Mouse (Mus musculus): ENCODE measurements around the gene Tmem164. TPM values are rescaled to one million over a fixed set of nuclear protein-coding genes. Genes with fewer than 3 reads are reported as not detected.
A peak's percentile ranks its signal among the peaks of the same experiment; 100 is the strongest.
"Not testable (repeated sequence)": the region's sequence is repeated elsewhere in the genome, so short reads cannot be mapped to it uniquely, and the experiment has no call there.

The Tmem164 gene
- 54.6 and 54.8 TPM in 2 replicates for polyA plus RNA-seq (2016; fragmentation: Nextera tagmentation; extraction: Ambion mirVana)

- H3K4me2 ChIP-seq (replicated peaks), result peak within 1 kb of the TSS; percentile 60
- peak within 1 kb of the TSS; percentile 90 for H3K27ac ChIP-seq
- H3K4me3 ChIP-seq, result peak within 1 kb of the TSS; percentile 64
- ATAC-seq (ENCODE audit: low FRiP score), result peak; percentile 86
- H3K4me1 ChIP-seq, result peaks cover 13% of the 10 kb centered on the region
- peak within 1 kb of the TSS; percentile 77 for H3K9ac ChIP-seq
- H3K36me3 ChIP-seq, result no peaks in the 10 kb centered on the region
- no peaks in the 10 kb centered on the region for H3K9me3 ChIP-seq (replicated peaks)
- 16% methylated on average over 15 of the region's 38 CpGs for WGBS
- H3K27me3 ChIP-seq, result peaks cover 43% of the 10 kb centered on the region
Measured at GRCm38 (mm10) chrX:142681056-142681615, at the start of gene Tmem164. Tmem164 (plus strand) TSS chrX:142681406.

- H3K4me2 ChIP-seq (replicated peaks), result 0 out of 2 replicates have a peak overlapping the region, but pooled peaks have one; percentile 19
- not testable (repeated sequence) for ATAC-seq (ENCODE audit: low FRiP score)
Measured at GRCm38 (mm10) chrX:142632990-142633389, 48.2 kb upstream of the Tmem164 start.

DNA sequence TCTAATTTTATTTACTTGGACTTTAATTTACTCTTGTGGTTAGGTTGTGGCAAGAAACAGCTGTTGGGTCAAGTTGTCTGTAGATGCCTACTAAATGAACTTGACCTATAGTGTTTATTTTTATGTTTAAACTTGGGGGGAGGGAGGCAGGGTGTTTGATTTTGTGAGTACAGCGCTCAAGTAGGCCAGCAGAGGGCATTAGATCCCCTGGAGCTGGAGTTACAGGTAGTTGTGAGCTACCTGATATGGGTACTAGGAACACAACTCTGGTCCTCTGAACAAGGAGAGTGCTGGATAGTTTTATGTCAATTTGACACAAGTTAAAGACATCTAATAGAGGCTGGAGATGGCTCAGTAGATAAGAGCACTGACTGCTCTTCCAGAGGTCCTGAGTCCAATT lies 34.0 kb upstream of the Tmem164 start:
- Histone ChIP-seq H3K27ac (no peak overlapping the region), H3K27me3 (peaks cover 3% of the 10 kb centered on the region; the same call in 1 of the 2 replicates), H3K36me3 (no peaks in the 10 kb centered on the region), H3K9ac (no peak overlapping the region), H3K4me1 (no peaks in the 10 kb centered on the region), H3K4me3 (no peak overlapping the region), H3K4me2 (replicated peaks) (no peak overlapping the region), H3K9me3 (replicated peaks) (no peaks in the 10 kb centered on the region)
- WGBS, result 57% methylated on average over 1 of the region's 1 CpGs
- ATAC-seq (ENCODE audit: low FRiP score), result no peak

More at GRCm38 (mm10) chrX:142632990-142633389, 48.2 kb upstream of the Tmem164 start:
- not testable (repeated sequence) for H3K9me3 ChIP-seq (replicated peaks); H3K27ac ChIP-seq; H3K4me1 ChIP-seq; H3K36me3 ChIP-seq; H3K27me3 ChIP-seq; H3K4me3 ChIP-seq; H3K9ac ChIP-seq
- WGBS, result 54% methylated on average over 14 of the region's 19 CpGs

GRCm38 (mm10) chrX:142650117-142650764 lies 31.0 kb upstream of the Tmem164 start:
- WGBS, result 71% methylated on average over 6 of the region's 6 CpGs
- no peak for ATAC-seq (ENCODE audit: low FRiP score)
- H3K4me3 ChIP-seq, result no peak overlapping the region
- no peaks in the 10 kb centered on the region for H3K9me3 ChIP-seq (replicated peaks)
- no peaks in the 10 kb centered on the region for H3K36me3 ChIP-seq
- no peaks in the 10 kb centered on the region for H3K4me1 ChIP-seq
- no peak overlapping the region for H3K27ac ChIP-seq
- H3K27me3 ChIP-seq, result peaks cover 3% of the 10 kb centered on the region; the same call in 1 of the 2 replicates
- H3K4me2 ChIP-seq (replicated peaks), result no peak overlapping the region
- no peak overlapping the region for H3K9ac ChIP-seq

DNA sequence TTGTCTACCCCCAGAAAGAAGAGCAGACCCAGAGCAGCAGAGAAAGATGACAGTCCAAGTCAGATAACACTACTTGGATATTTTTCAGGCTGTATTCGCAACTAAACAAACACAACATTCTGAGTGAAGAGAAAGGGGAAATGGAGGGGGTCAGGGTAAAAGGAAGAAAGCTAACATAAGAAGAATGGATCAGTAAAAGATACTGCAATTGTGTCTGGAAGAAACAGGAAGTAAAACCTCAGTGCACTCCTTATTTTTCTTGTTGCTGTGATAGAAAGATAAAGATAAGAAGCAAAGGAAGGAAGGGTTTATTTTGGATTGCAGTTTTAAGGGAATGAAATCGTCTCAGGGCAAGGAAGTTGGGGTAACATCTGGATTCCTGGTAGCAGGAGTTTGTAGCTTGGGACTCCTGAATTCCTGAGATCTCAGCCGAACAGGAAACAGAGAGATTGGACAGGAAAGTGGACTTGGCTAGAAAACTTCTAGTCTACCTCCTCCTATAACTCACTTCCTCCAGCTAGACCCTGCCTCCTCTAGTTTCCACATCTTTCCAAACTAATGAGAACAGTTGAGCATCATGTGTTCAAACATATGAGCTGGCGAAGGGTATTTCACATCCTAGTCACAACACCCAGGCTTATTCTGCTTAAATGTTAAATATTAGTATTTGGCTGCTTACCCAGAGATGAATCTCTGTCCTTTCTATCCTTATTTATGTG lies 16.3 kb upstream of the Tmem164 start:
- WGBS, result 76% methylated on average over 4 of the region's 4 CpGs
- ATAC-seq (ENCODE audit: low FRiP score), result no peak
- H3K4me2 ChIP-seq (replicated peaks), result no peak overlapping the region
- H3K9me3 ChIP-seq (replicated peaks), result no peaks in the 10 kb centered on the region
- no peak overlapping the region for H3K4me3 ChIP-seq
- H3K36me3 ChIP-seq, result no peaks in the 10 kb centered on the region
- no peak overlapping the region for H3K27ac ChIP-seq
- no peaks in the 10 kb centered on the region for H3K4me1 ChIP-seq
- no peak overlapping the region for H3K9ac ChIP-seq
- peaks cover 7% of the 10 kb centered on the region; the same call in 1 of the 2 replicates for H3K27me3 ChIP-seq

GRCm38 (mm10) chrX:142665423-142665805 lies 15.8 kb upstream of the Tmem164 start:
- Histone ChIP-seq H3K9me3 (replicated peaks) (no peaks in the 10 kb centered on the region), H3K36me3 (no peaks in the 10 kb centered on the region), H3K9ac (no peak overlapping the region), H3K27ac (no peak overlapping the region), H3K4me1 (no peaks in the 10 kb centered on the region), H3K27me3 (peaks cover 11% of the 10 kb centered on the region; the same call in 1 of the 2 replicates), H3K4me3 (no peak overlapping the region), H3K4me2 (replicated peaks) (no peak overlapping the region)
- ATAC-seq (ENCODE audit: low FRiP score), result no peak

GRCm38 (mm10) chrX:142669312-142670091 lies 11.7 kb upstream of the Tmem164 start:
- Histone ChIP-seq H3K4me2 (replicated peaks) (no peak overlapping the region), H3K36me3 (no peaks in the 10 kb centered on the region), H3K27me3 (peaks cover 8% of the 10 kb centered on the region; the same call in 1 of the 2 replicates), H3K4me3 (no peak overlapping the region), H3K27ac (no peak overlapping the region), H3K9me3 (replicated peaks) (no peaks in the 10 kb centered on the region), H3K9ac (no peak overlapping the region), H3K4me1 (no peaks in the 10 kb centered on the region)
- 62% methylated on average over 9 of the region's 9 CpGs for WGBS
- no peak for ATAC-seq (ENCODE audit: low FRiP score)

GRCm38 (mm10) chrX:142670121-142670520 lies 11.1 kb upstream of the Tmem164 start:
- 60% methylated on average over 3 of the region's 3 CpGs for WGBS

DNA sequence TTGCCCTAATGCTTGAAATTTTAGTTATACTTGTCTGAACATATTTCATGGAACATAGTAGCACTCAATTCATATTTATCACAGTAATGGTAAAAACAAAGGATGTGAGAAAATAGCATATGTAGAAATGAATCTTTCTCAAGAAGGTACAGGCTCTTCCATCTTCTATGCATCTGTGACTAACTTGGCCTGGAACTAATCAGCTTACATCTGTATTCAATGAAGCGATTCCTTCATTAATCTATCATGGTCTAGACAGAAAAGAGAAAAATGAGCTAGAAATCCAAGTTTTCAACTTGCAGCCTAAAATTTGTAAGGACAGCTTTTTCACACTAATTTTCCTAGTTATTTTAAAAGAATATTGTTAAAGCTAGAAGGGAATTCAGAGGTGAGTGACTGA lies 10.1 kb upstream of the Tmem164 start:
- no peak for ATAC-seq (ENCODE audit: low FRiP score)
- Histone ChIP-seq H3K9me3 (replicated peaks) (no peaks in the 10 kb centered on the region), H3K27me3 (peaks cover 8% of the 10 kb centered on the region; the same call in 1 of the 2 replicates), H3K4me1 (no peaks in the 10 kb centered on the region), H3K27ac (no peak overlapping the region), H3K9ac (no peak overlapping the region), H3K36me3 (no peaks in the 10 kb centered on the region), H3K4me3 (no peak overlapping the region), H3K4me2 (replicated peaks) (no peak overlapping the region)
- WGBS, result 78% methylated on average over 1 of the region's 1 CpGs

More at GRCm38 (mm10) chrX:142670121-142670520, 11.1 kb upstream of the Tmem164 start:
- Histone ChIP-seq H3K27ac (no peak overlapping the region), H3K9ac (no peak overlapping the region), H3K4me1 (no peaks in the 10 kb centered on the region), H3K36me3 (no peaks in the 10 kb centered on the region), H3K4me2 (replicated peaks) (no peak overlapping the region), H3K4me3 (no peak overlapping the region), H3K9me3 (replicated peaks) (no peaks in the 10 kb centered on the region), H3K27me3 (peaks cover 8% of the 10 kb centered on the region; the same call in 1 of the 2 replicates)
- ATAC-seq (ENCODE audit: low FRiP score), result no peak

- H3K36me3 ChIP-seq, result no peaks in the 10 kb centered on the region
- no peak overlapping the region for H3K4me3 ChIP-seq
- H3K27me3 ChIP-seq, result peaks cover 15% of the 10 kb centered on the region
- no peaks in the 10 kb centered on the region for H3K9me3 ChIP-seq (replicated peaks)
- no peaks in the 10 kb centered on the region for H3K4me1 ChIP-seq
- ATAC-seq (ENCODE audit: low FRiP score), result no peak
- 88% methylated on average over 1 of the region's 1 CpGs for WGBS
- H3K27ac ChIP-seq, result no peak overlapping the region
- H3K9ac ChIP-seq, result no peak overlapping the region
- H3K4me2 ChIP-seq (replicated peaks), result no peak overlapping the region
Measured at GRCm38 (mm10) chrX:142672701-142673100, 8.5 kb upstream of the Tmem164 start.

DNA sequence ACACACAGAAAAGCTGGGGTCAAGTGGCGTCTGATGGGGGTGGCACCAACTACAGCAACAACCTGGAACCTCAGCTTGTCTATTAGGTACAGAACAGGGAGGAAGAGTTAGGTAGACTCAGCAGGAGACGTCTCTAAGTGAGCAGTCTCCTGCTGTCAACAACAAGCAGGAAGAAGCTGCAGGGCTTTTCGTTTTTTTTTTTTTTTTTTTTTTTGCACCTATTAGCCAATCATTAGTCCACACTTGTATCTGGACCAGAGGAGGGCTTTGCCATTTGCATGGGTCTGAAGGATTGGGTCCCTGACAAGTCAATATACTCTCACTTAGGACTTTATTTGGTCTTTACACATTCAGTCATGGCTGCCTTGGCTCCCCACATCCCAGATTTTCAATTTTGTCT lies 4.0 kb upstream of the Tmem164 start:
- H3K4me3 ChIP-seq, result no peak overlapping the region
- no peaks in the 10 kb centered on the region for H3K4me1 ChIP-seq
- peaks cover 26% of the 10 kb centered on the region for H3K27me3 ChIP-seq
- H3K9me3 ChIP-seq (replicated peaks), result no peaks in the 10 kb centered on the region
- H3K9ac ChIP-seq, result no peak overlapping the region
- no peak overlapping the region for H3K27ac ChIP-seq
- no peak overlapping the region for H3K4me2 ChIP-seq (replicated peaks)
- WGBS, result 53% methylated on average over 3 of the region's 3 CpGs
- ATAC-seq (ENCODE audit: low FRiP score), result no peak
- no peaks in the 10 kb centered on the region for H3K36me3 ChIP-seq
